Mouse (Mus musculus) testis, postnatal 14 days (tissue): ENCODE measurements around the gene 2010111I01Rik.

Experiments
- DNase-seq: peaks from one replicate; pipeline ENCODE4 v3.0.0; 2021; ENCODE audit warnings: low spot score

The 2010111I01Rik gene

DNA sequence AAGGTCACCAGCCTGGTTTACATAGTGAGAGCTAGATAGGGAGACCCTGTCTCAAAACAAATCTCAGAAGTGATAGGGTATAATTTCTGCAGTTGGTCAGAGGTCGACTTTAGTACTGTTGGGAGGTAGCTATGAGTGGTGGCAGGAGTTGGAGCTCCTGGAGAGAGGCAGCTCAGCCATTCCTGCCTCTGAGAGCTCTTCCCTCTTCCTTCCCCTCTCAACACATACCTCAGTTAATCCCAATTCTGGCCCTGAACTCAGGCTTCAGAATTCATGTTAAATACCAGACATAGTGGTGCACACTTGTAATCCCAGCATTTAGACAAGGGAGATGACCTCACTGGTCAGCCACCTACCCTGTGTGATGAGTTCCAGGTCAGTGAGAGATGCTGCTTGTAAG, 65.3 kb downstream of the 2010111I01Rik start:
- DNase-seq, result no peak

DNA sequence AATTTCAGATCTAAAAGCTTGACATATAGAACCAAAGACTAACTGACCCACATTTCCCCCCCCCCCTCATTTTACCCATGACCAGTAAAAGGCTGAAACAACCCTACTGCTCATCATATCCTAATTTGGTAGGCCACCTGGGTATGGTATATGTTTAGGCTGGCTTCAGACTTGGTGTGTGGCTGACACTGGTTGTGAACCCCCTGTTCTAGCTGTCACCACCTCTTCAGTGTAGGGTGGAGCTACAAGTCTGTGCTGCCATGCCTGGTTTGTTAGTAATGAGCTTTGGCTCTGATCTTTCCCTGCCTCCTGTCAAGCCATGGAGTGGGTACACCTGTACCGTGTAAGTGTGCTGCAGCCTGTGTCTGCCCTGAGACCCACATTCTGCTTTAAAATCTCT, 66.6 kb downstream of the 2010111I01Rik start:
- DNase-seq, result no peak

DNA sequence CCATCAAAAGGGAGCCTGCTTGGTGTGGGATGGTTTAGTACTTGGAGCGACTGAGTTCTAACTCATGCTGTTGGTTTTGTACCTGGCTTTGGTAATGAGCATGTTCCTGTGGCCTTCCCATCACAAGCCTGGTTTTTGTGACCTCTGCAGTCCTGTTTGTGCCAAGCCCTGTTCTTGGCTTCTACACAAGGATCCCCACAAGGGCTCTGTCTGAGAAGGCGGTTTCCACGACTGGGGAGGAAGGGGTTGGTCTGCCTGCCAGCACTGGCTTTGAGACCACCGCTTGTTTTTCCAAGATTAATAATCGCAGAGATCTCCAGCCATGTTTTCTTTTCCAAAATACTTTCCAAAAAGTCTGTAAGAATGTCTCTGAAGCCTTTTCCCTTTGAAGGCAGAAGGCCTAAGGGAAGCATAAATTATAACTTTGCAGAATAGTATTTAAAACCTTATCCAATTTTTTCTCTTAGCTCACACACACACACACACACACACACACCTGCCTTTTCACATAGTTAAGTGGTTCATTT, 67.7 kb downstream of the 2010111I01Rik start:
- DNase-seq, result no peak

DNA sequence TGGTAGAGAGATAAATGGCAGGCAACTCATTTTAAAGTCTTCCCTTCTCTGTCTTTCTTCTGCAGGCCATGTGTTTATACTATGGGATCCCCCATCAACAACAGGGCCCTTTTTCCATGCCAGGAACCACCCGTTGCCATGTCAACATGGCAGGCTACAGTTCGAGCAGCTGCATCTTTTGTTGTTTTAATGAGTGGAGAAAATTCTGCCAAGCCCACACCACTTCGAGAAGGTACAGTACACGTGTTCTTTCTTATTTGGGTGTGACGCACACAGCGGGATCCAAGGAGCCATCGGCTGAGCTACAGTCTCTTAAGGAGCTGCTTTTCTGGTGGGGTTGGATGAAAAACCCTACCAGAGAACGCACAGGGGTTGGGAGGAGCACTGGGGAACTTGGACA, 68.3 kb downstream of the 2010111I01Rik start:
- no peak for DNase-seq

DNA sequence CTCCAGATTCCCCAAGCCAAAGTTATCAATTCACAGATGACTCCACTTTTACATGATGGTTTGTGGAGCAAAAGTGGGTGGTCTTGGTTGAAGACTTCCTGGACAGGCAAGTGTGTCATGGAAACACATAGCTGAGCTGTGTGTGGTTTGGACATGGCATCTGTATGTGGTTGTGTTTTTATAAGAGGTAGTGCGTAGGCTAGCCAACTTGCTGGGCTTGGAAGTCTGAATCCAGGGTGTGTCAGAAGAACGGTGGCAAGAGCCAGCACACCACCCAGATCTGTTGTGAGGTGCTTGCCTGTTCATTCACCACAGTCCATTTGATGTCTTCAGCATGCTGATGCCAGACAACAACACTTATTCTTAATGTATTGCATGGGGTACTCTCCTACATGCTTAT, 68.7 kb downstream of the 2010111I01Rik start:
- DNase-seq, result no peak

DNA sequence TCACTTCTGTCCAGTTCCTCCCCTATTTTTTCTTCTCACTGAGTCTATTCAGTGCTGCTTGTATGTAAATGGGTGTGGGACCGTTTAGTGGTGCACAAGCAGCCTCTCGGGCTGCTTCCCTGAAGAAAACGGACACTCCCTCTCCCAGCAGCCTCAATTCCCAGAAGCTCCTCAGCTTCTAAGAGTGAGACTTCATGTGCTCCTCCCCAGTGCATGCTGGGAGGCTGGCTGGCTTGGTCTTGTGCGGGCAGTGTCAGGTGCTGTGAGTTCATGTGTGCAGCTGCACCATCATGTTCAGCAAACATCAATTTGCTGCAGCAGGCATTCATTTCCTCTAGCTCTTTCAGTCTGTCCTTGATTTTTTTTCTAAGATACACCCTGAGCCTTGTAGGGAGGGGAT, 70.0 kb downstream of the 2010111I01Rik start:
- DNase-seq, result no peak

DNA sequence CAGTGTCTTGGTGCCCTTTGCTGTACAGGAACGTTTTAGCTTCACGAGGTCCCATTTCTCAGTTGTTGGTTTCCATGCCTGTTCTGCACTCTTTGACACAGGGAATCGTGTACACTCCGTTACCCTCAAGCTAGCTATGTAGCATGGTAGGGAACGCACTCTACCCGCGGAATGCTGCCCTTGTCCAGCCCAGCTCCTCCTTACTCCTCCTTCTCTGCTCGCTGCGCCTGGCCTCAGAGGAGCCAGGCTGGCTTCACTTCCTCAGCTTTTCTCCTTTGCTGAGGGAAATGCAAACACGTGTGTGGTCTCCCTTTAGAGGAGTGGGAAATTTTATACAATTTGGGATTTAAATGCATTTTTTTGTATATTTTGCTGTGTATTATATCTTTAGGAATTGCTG, 73.2 kb downstream of the 2010111I01Rik start:
- DNase-seq, result no peak

DNA sequence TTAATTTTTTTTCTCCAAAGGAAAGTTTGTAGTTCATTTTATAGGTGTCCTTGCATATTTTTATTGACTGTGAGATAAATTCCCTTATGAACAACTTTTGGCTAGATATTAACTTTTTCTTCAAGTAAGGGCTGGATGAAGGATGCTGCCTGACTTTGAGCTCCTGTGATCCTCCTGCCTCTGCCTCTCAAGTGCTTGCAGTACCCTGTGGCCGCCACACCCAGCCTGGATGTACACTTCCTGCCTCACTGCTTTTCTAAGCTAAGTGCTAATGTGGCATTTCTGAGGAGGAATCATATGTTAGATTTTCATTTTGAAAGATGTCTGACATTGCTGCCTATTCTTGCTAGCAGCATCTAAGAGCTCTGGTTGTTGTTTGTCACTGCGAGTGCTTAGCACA, 73.7 kb downstream of the 2010111I01Rik start:
- DNase-seq, result no peak

DNA sequence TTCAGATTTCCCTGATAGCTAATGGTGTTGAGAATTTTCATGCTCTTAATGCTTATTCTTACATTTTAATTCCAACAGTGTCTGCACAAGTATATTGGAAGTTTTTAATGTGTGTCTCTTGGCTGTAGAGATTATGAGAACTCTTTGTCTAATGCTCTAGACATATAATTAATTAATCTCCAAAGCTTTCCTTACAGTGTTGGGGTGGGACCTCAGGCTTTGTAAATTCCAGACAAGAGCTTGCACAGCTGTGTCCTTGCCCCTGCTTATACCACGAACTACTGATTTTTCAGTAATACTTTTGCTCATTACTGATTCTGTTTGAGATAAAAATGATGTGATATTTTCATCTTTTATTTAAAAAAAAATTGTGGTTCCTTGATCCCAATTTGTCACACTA, 74.2 kb downstream of the 2010111I01Rik start:
- no peak for DNase-seq

DNA sequence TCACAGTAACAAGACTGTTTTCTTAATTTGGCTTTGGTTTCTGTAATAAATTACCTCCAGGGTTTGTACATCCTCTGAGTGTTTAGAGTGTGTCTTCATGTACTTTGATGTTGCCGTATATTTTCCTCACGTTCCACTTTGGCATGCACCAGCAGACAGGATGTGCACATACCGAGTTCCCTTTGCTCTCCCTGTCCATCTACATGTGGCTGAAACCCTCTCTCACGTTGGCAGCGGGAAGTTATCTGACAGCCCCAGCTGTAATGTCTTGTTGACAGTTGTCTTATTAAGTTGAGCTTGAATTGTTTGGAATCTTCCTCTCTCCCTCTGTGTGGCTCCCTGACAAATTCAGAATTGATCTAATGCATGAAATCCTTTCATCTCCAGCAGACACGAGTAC, 74.6 kb downstream of the 2010111I01Rik start:
- DNase-seq, result no peak

DNA sequence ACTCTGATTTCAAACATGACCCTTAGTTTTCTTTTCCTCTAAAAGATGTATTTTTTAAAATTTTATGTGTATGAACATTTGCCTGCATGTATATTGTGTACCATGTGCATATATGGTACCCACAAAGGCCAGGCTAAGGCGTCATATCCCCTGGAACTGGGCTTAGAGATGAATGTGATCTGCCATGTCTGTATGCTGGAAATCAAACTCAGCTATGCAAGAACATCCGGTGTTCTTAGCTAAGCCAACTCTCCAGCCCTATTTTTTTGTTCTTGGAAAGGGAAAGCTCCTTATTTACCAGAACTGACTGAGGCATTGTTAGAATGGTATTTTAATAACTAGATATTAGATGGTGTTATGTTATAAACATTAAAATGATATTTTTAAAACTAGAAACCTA, 75.2 kb downstream of the 2010111I01Rik start:
- no peak for DNase-seq

DNA sequence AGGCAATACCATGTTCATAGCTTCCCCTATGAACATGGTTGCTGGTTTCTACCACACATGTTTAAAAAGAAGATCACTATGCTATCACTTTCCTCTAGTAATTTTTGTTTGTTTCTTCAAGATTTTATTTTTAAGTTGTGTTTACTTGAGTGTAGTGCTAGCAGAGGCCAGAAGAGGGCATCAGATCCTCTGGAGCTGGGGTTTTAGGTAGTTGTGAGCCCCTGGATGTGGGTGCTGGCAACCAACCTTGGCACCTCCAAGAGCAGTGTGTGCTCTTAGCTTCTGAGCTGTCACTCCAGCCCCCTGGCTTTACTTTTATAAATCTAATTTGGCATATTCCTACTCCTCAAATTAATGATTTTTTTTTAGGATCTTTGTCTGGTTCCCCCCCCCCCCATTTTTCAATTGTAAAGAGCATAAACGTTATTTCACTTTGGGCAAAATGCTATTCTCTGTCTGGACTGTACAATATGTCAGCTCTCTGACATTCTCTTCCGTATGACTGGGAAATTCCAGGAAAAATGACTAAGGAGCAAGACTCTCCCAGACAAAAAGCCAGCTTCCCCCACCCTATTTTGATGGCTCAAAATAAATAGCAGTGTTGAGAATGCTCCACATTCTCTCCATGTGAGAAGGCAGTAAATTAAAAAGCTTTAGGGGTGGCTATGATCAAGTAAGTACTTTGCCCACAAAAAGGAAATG, 81.0 kb downstream of the 2010111I01Rik start:
- DNase-seq, result no peak

DNA sequence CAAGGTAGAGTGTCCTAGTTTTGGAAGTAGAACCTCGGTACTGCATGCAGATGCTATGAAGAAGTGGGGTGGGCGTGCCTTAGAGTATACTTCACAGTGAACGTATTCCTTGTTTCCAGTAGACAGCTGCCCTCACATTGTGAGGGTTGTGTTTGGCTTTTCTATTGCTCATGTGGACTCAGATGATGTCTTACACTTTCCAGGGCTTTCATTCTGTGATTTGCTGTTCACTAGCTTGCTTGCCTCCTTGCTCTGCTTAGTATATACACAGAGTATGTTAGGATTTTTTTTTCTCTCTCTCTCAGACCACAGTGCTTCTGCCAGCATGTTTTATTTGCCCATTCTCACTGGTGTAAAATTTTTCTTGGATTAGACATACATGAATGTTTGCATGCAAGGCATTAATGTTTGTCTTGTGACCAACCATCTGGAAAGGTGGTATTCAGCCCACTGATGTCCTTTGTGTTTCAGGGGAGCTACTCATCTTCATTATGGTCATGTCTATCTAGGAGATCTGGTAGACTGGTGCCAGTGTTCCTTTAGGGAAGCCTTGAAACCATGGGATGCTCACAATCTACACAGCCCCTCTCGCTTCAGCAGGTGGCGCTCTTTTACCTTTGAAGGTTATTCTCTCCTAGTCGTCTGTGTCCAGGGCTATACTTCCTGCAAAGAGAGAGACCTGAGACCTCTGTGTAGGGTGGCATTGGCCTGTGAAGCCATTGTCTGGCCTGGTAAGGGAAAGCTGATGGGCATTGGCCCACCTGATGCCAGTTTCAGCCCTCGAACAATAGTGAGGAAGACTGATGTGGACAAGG, 81.7 kb downstream of the 2010111I01Rik start:
- DNase-seq, result peak; percentile 31

DNA sequence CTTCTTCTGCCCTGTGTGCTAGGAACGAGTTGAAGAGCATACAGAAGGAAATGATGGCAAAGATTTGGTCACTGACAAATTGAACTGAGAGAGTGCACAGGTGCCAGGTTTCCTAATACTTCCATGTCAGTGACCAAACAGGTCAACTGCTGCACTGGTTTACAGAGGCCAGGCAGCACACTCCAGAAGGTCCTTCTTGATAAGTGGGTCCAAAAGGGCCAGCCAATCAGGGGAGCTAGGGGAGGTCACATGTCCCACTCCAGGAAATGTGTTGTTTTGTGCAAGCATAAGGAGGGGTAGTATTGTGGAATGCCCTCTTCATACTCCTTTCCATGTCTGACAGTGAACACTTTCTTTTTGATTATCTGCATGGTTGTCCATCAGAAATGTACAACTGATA, 99.0 kb downstream of the 2010111I01Rik start:
- DNase-seq, result no peak

DNA sequence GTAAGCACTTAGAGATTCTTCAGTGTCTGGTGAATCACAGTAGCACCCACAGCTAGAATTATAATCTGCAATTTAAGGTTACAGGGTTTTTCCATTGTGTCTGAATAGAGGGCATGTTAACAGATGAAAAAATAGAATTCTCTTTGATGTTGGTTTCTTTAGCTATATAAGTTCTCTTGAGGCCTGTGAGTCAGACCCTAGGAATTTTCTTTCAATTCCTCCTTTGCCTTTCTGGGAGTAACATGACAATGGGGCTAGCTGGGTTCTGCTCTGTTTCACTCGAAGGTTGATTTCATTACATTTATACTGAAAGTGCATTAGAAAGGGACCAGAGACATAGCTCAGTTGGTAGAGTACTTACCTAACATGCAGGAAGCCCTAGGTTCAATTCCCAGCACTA, 101.9 kb downstream of the 2010111I01Rik start:
- no peak for DNase-seq

DNA sequence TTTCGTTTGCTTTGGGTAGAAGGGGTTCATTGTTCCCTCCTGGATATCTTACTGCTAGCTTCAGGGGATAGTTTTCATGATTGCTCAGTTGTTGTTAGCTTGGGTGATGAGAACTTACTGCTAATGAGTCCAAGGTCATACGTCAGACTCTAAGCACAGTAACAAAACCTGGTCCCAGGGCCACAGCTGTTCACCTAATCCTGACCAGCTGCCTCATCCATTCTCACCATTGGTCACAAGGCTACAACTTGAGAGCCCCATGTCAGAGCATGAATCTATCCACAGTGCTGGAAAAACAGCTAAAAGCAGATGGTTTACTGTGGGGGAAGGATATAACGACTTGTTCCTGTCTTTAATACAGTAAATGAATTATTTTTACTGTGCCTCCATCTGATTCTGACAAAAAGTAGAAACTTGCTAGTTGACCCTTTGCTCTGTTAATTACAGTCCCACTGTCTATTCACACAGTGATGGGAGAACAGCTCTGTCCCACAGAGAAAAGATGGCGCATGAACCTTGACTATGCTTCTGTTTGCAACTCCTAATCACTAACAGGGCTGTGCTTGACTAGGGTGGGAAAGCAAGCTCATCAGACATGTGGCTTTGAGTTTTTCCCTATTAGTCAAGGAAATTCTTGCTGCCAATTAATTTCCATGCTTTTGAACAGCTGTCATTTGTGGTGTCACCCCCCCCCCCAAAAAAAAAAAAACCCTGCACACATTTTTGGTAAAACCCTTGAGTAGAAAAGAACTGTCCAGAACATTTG, 103.9 kb downstream of the 2010111I01Rik start:
- no peak for DNase-seq

DNA sequence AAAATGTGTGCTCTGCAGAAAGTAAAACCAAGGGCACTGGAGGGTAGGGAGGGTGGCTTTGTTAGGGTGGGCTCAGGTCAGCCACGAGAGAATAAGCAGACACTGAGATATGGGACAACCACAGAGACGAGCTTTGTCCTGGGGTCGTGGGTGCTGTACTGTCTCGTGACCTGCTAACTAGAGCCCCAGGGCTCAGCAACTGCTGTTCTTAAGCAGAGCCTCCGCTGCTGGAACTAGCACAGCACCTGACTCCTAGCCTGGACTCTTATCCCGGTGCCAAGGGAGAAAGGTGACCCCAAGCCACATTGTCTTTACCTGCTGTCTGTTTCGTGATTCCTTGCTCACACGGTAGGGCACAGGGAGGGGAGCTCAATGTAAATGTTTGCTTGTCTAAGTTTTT, 107.2 kb downstream of the 2010111I01Rik start:
- DNase-seq, result no peak

DNA sequence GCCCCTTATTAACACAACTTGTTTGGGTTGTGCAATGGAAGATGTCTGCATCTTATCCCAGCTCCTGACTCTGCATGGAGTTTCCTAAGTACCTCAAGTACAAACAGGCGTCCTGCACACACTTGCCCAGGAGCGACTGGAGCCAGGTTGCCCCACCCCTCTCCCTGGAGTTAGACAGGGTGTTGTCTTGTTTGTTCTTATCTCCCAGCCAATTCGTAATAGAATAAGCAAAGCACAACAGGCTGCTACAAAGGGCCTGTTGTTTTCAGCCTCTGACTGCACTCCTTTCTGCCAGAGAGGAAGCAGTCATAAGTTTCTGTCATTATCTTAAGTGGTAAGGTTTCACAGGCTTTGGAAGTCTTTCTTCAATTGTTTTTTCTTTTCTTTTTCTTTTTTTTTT, 107.7 kb downstream of the 2010111I01Rik start:
- DNase-seq, result peak; percentile 35

DNA sequence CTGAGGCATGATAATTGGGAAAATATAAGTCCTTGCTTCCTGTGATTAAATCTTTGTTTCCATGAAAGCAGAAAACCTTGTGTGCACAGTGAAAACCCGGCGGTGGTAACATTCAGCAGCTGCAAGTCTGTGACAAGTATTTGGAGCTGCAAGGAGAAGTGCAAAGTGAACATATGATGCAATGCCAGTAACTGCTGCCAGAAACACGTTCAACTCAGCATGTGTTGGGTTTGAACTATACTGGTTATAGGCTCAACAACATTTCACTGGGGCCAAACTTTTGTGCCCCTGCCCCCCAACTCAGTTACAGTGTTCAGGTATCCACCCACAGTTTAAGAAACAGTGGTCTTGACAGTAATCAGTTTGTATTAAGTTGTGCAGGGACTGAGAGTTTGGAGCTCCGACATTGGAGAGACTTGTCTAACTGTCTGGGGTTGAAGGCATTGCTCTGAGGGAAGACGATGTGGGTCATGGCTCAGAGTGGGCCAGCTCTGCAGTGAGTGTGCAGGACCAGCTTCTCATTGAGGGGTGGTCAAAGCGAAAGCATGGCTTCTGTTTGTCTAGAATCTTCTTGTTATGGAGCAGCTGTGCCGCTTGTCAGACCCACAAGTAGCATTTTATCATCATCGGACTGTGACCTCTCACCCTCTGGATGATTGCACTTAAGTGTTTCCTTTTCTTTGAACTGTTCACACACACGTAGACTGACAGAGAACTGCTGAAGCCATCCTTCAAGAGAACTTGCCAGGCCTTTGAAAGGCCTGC, 109.4 kb downstream of the 2010111I01Rik start:
- DNase-seq, result no peak

DNA sequence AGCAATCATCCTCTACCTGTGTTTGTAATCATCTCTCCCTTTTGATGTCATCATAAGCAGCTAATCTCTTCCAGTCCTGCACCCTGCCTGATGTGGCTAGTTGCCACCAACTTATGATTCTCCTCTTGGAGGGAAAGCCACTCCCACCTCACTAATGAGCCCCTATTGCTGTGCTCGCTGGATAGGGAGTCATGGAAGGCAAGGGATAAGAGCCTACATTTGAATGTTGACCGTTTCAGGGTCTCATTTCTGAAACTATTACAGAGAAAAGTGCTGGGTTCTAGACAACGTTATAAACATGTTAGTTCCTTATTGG, 109.9 kb downstream of the 2010111I01Rik start:
- DNase-seq, result no peak

DNA sequence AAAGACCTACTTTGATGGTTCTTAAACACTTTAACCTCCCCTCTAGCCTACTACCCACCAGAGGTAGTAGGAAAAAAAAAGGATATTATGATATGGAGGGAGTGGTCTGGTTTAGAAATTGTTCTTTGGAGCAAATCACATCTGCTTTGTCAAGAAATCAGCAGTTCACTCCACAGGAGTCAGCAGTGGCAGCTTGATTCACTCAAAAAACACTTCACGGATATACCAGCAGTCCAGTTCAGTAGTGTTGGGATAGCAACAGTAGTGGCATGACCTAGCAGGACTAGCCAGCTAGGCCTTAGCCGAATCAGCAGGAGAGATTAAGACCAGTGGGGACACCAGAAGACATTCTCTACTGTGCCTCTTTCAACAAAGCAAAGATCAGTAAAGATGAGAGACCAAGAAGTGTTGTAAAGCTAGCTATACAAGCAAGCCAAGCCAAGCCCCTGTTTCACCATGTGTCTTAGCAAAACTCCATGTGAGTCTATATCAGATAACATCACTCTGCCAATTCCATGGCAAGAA, 110.7 kb downstream of the 2010111I01Rik start:
- DNase-seq, result no peak

DNA sequence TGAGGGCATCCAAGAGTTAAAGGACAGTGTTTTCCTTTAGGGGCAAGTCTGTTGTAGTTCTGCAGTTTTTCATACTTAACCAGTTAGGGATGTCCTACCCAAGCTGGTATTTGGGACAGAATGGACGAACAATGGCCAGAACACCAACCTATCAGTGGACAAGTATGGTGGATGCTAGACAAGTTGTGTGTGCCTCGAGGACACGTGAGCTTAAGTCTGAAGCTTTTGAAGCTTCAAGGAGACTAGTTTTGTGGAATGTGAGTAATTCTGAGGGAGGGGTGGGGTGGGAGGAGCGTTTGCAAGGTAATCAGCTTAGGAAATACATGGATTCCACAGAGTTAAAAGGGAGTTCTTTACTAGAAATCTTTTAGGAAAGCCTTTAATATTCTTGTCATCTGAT, 115.5 kb downstream of the 2010111I01Rik start:
- no peak for DNase-seq
